Mouse (Mus musculus) fibroblast of lung, adult 2 months (primary cell): Measurements from ENCODE around the gene Larp1.

ENCODE experiments used
- DNase-seq: peaks from one replicate; pipeline ENCODE4 v3.0.0-alpha.2; 2011; ENCODE audit warnings: low read depth

Larp1 gene

DNA sequence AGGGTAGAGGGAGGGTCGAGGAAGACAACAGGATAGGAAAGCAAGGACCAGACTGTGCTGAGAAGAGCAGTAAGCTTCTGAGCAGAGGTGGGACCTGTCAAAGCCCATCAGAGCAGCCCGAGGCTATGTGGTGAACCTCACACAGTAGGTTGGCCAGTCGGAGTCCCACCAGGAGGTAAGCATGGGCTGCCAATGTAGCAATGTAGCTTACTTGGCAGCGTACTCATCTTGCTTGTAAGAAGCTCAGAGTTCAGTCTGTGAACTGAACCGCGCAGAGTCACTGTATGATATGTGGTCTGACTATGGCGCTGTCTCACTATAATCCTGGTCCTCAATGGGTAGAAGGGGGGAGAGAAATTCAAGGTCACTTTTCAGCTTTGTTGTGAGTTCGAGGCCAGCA is 5.7 kb upstream of the Larp1 start:
- no peak for DNase-seq

DNA sequence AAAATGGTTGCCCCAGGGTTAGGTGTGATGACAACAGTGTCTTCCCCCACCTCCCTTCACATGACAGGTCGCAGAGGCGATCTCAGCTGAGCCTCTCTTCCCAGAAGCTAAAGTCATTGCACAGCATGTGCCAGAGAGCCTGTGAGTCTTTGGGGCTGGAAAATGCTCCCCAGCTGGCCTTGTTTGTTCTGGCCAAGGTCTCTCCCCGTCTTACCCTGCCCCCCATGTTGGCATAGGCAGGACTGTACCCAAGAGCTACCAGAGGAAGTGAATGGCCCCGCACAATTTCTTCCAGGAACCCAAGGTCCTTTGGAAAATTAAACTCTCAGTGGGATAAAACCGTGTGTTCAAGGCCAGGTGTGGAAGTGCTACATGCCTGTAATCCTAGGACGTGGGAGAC is 5.1 kb upstream of the Larp1 start:
- DNase-seq: no peak

DNA sequence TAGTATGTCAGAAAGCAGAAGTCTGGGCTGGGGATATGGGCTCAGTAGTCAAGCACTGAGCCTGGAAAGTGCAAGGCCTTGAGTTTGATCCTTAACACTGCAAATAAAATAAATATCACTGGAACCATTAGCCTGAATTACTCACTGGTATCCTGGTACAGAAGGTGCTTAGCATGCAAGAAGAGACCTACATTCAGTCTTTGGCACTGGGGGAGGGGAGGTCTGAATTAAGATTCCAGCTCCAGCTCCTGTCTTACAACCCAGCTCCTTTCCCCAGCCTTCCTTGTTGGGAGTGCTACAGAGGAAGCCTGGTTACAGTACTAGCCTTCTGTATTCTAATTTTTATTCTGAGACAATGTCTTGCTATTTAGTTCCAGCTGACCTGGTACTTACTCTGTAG is 3.8 kb upstream of the Larp1 start:
- DNase-seq: no peak

DNA sequence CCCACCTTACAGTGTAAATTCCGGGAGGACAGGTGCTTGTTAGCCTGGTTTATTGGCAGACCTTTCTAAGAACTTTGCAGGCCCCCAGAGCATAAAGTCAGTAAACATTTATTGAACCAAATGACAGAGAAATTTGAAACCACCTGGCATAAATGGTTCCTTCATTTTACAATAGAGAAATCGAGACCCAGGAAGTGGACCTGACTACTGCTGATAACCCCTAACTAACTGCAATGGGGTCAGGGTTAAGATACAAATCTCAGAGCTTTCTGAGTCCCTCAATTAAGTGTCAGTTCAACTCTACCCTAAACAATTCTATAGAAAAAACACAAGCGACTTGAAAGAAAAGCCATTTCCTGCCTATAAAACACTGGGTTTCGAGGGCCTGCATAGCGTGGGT is 851 bp upstream of the Larp1 start:
- no peak for DNase-seq

DNA sequence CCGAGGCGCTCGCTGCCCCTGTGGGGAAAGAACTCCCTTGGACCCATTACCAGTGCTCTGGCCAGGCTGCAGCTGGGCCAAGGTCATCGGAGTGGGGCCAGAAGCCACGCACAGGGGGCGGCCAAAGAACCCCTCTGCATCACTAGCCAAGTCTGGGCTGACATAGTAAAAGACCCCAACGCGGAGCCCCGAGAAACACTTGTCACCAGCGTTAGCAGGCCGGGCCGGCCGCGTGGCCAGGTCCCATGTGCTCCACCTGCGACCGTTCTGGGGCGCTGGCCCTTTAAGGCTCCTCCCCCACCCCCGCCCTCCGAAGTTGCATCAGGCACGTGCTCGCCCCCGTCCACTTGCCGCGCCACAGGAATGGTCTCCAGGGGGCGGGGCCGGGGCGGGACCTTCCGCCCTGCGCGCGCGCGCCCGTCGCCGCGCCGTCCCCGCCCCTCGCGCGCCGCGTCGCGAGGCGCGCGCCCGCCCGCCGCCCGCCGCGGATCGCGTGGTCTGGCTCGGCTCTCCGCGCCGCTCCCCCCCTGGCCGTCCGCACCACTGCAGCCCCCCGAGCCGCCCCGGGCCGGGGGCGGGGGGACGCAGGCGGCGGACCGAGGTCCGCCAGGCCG is 320 bp upstream of the Larp1 start:
- no peak for DNase-seq

DNA sequence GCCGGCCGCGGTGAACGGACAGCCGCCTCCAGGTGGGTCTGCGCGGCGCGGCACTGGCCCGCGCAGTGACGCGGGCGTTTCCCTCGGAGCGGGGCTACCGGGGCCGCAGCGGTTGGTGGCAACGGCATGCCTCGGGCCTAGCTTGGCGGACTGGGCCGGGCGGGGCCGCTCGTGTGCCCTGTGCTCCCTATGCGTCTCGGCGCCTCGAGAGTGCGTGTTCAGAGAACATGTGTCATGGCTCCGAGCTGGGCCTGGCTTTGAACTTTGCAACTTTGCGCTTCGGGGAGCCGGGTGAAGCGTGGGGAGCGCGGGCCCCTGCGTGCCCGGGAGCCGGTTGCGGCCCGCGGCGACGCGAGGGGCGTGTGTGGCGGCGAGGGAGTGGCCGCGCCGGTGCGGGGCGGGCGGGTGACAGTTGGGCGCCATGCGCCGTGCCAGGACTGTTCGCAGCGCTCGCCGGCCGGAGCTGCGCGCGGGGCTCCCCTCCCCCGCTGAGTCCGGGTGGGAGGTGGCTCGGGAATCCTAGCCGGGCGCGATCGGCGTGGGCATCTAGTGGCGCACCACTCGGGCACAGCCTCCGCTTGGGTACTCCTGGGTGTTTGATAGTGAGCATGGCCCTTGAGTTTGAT is 765 bp downstream of the Larp1 start:
- DNase-seq: no peak

DNA sequence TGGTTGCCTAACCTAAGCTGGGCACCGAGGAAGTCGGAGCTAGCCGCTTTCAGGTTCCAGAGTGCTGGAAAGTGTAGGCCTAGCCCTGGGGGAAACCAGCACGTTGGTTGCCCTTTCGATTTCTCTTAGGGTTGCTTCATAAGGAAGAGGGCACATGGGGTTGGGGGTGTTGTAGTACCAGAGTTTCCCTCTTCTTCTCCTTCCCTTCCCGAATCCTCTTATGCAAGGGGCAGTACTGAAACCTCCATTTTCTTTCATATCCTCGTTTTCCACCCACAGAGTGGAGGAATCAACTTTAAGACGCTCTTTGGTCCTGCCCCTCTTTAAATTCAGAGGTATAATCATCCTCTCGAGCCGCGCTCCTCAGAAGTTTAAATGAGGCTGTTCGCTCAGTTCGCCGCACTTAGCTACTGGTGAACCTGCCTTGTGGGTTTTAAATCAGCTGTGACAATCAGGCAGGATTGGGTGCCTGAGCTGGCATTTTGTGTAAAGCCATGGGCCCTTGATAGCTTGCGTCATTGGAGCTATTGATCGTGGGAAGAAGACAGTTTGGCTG is 1.4 kb downstream of the Larp1 start:
- DNase-seq: no peak

DNA sequence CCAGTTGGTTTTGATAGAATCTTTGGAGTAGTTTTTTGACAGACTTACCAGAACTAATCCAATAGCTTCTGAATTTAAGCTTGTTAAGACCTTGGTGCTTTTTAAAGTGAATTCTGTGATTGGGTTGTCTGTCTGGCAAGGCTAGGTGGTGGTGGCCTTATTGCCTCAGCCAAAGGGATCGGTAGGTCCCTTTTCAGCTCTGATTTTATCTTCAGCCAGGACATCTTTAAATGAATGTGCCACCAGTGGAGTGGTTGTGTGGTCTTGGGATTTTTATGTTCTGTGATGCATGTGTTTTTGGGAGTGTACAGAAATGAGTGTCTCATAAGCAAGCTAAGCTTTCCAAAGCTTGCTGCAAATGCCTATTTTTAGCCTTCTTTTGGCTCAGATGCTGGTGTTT is 2.1 kb downstream of the Larp1 start:
- DNase-seq: no peak

DNA sequence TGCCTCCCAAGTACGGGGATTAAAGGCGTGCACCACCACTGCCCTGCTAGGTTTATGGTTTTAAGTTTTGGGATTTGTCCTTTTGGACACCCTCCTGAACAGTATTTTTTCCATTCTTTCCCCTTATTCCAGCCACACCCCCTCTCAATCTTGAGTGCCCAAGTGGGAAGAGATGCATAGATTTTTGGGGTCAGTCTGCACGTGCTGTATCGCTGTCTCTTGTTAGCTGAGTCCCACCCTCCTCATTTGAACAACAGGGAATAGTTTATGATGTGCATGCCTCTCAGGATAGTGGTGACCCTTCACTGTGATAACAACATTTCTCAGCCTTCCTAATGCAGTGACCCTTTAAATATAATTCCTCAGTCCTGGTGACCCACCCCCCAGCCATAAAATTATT is 2.9 kb downstream of the Larp1 start:
- DNase-seq: no peak

DNA sequence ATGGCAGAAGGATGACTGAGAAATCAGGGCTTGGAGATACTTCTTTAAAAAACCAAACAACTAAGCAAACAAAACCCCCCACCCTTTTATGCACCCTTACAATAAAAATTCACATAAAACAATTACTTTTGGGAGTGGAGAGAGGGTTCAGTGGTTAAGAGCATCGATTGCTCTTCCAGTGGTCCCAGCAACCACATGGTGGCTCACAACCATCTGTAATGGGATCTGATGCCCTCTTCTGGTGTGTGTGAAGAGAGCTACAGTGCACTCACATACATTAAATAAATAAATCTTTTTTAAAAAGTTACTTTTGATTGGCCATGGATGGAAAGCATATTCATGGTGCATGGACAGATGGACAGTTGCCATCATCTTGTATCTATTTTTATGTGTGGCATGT is 3.8 kb downstream of the Larp1 start:
- DNase-seq: no peak

DNA sequence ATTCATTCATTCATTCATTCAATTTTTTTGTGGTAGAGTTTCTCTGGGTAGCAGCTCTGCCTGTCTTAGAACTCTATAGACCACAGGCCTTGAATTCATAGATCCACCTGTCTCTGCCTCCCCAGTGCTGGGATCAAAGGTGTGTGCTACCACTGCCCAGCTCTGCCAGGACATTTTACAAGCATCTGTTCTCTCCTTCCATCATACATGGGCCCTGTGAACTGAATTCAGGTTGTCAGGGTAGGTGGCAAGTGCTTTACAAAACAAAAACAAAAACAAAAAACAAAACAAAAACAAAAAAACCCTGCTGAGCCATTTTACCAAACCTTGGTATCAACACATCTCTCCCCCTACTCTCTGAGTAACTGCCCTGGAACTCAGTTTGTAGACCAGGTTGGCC is 4.2 kb downstream of the Larp1 start:
- DNase-seq: no peak

DNA sequence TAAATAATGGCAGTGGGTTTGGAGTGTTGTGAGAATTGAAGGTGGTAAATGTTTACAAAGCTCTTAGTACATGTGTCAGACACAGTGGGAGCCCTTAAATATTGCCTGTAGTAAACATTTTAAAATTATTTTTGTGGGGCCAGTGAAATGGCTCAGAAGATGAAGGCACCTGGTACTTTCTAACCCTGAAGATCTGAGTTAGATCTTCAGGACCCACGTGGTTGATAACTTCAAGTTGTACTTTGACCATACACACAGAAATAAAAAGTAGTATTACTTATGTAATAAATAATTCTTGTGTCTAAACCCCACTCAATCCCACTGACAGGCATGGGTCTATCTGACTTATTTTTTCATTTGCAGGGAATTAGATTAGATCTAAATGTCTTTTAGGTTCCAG is 5.7 kb downstream of the Larp1 start:
- no peak for DNase-seq

DNA sequence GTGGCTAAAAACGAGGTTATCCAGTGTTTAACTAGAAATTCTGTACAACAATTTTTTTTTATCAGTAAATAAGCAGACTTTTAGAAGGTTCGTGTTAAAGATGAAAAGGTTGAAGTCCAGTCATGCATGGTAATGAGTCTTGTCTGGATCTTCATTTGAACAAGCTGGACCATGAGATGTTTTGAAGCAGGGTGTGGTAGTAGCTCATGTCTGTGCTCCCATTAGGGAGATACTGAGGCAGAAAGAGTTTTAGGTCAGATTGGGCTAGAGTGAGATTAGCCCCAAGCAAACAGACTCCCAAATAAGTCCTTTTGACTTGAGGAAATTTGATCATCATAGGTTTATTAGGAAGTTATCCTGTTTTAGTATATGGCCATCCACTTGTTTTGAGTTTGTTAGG is 6.5 kb downstream of the Larp1 start:
- no peak for DNase-seq

DNA sequence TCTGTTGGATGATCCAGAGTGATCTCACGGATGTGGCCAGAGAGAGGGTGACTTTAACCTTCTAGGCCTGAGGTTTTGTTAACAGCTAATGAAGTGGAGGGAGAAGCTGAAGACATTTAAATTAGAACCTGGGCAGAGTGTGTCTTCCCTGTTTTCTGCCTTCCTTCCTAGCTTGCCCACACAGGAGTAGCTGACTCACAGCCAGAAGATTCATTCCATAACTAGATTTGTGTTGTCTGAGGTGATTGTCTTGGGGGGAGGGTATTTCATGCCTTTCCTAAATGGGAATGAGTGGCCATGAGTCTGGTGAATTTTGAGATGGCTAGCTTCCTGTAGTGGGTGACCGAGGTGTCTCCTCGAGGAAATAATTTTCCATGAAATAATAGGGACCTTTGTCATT is 7.5 kb downstream of the Larp1 start:
- DNase-seq: no peak

DNA sequence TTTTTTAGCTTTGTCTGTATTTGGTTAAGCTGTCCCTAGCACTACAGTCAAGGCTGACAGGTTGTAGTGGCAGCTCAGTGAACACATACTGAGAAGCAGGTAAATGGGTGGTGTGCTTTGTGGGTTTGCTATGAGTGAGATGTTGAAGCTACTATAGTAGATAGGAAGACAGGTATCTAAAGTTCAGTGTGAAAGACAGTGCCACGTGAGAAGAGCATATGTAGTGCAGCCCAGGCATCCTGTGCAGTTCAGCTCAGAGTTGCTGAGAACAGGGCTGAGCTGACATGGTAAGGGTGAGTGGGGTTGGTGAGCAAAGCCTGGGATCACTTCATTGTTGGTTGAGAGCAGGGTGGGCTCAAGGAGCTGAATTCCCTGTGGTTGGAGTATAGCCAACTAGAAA is 8.6 kb downstream of the Larp1 start:
- no peak for DNase-seq

DNA sequence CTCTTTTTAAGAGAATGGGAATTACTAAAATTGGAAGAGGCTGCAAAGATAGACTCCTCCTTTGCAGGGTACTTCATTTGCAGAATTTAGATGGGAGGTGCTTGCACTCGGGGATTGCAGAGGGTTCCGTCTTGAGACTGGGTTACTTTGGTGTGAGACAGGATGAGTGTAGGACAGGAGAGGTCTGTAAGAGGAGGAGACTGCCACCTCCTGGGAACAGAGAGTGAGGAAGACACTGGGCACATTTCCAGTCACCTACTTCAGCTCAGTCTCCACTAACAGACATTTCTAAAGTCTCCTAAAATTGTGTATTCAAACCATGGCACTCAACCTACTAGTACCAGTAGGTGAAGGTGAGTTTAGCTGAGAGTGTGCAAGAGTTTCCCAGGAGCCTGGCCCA is 9.4 kb downstream of the Larp1 start:
- no peak for DNase-seq

DNA sequence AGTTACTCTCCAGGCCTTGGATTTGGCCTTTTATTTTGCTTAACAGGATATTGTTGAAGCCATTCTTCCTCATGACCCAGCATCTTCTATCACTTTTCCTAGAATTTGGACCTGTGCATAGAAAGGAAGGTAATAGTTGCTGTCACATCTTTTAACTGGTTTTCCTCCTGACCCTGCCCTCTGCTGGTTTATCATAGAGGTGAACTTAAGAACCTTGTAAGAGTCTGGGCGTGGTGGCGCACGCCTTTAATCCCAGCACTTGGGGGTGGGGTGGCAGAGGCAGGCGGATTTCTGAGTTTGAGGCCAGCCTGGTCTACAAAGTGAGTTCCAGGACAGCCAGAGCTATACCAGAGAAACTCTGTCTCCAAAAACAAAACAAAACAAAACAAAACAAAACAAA is 9.8 kb downstream of the Larp1 start:
- no peak for DNase-seq

DNA sequence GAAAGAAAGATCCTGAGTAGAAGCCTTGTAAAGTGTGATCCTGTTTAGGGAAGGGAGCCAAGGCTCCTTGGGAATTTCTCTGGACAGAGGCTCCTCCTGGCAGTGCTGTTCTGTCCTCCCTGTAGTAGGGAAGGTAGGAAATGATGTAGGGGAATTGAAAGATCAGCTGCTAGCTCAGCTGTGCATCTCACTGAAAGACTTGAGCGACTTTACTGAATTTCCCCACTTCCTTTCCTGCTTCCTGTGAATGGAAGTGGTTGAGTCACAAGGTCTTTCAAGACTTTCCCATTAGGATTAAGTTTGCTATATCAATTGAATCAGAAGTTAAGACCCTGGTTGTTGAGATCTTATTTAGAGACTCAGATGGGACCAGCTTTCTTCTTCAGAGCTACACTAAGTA is 12.2 kb downstream of the Larp1 start:
- DNase-seq: no peak

DNA sequence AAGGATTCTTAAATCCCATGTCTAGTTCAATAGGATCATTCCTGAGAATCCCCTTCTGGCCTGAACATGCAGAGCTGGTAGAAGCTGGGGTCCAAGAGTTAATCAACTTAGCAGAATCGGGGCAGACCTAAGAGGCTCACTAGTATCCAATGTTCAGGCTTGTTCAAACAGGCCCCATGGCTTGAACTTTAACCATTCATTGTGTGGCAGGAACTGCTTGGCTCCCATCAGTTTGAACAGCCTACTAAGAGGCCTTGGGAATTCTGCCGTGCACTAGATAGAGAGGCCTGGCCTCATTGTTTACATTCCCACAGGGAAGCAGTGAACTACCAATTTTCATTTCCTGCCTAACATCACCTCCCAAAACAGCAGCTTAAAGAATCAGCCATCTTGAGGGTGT is 12.8 kb downstream of the Larp1 start:
- no peak for DNase-seq

DNA sequence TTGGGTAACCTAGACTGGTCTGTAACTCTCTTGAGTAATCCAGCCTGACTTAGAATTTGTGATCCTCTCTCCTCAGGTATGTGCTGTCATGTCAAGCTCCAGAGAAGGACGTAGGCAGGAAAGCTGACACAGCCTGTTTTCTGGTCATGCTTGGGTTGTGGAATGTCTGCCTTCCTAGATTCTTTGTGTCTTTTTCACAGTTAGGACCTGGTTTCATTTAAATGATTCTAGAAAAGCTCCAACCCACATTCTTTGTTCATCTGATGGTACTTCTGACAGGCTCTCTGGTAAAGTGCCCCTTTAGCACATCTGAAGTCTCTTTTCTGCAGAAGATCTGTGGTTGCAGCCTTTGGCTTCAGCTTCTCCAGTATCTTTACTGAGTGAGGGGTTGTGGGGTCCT is 15.4 kb downstream of the Larp1 start:
- DNase-seq: no peak

DNA sequence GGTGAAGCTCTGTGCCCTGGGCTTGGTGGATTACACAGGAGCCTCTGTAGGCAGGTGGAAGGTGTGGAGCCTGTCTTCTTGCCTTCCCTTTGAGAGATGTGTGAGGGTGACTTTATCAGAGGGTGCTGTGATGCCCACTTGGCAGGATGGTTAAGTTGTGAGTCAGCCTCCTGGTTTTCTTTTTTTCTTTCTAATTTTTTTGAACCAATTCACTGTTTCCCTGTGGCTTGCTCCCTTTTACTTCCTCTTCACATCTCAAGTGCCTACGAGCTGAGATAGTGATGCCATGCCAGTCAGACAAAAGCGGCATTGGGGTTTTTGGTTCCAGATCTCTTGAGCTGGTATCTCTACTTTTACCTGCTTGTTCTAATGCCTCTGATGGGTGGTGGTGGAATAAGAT is 15.8 kb downstream of the Larp1 start:
- no peak for DNase-seq

DNA sequence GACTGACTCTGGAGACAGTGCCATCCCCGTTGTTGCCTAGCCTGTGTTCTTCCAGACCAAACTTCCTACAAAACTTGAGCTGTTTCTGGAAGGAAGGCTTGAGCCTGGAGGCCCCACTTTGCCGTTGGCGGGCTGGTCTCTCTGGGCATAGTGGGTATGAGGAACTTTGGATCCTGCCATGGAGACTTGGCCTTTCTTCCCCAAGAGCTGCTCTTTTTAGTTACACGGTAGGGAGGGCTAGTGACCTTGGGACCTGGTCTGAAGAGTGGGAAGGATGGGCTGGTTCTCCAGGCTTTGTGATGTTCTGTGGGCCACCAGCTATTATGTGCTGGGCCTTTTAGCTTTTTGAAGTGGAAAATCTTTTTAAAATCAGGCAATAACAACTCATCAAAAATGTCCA is 17.0 kb downstream of the Larp1 start:
- DNase-seq: no peak

DNA sequence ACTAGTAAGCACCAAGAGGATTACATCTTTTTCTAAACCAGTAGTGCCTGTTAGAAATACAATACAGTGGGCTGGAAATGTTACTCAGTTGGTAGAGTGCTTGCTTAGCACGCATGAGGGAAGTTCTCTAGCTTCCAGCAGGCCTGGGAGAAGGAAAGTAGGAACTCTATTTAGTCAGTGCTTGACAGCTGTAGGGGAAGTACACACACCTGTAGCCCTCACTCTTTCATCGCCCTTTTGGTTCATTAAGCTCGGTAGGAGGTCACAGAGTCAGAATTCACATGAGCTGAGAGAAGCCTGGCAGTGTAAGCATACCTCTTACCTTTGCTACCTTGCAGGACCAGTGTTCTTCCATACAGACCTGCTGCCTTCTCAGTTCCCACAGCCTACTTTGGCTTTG is 17.5 kb downstream of the Larp1 start:
- DNase-seq: no peak

DNA sequence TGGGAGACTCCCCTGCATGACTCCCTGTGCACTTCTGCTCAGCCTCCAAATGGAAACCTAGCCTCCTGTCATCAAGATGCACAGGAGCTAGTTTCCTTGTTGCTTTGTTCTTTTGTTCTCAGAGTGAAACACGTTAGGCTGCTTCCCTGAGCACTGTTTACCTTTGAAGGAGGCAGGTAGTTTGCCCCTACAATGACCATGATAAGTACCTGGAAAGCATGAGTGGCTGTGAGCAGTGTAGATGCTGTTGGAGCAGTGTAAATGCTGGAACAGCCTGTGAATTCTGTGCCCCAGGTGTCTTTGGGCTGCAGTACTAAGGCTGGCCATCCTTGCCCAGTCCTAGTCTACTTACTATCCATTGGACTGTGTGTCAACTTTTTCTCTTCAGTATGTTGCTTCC is 18.0 kb downstream of the Larp1 start:
- no peak for DNase-seq
